Mouse (Mus musculus): Measurements from ENCODE around the gene Gm13128.
"Not testable (repeated sequence)": the region's sequence is repeated elsewhere in the genome, so short reads cannot be mapped to it uniquely, and the experiment has no call there.

Gene Gm13128

GRCm38 (mm10) chr4:144329949-144330348, at the start of gene Gm13128:
Gm13128 (plus strand) TSS chr4:144330249.
- DNase-seq = not testable (repeated sequence)

- not testable (repeated sequence) for DNase-seq
Observed at GRCm38 (mm10) chr4:144280388-144280787, 49.7 kb upstream of the Gm13128 start, which contains the start of gene Pramel5. Pramel5 (minus strand) TSS chr4:144280488.

DNA sequence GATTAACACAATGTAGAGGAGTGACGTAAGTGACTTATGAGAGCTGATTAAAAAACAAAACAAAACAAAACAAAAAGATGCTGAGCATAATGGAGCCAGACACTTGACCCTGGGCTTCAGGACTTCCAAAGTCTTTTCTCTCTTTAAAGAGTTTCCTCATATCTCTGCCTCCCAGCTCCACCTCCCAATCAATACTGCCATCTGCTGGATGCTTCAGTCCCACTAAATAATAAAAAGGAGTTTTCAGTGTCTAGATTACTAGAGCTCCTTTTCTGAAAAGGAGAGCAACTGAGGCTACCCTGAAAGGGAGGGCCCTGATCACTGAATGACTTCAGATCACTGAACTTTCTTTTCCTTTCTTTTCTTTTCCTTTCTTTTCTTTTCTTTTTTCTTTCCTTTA, 30.6 kb upstream of the Gm13128 start:
- not testable (repeated sequence) for DNase-seq

DNA sequence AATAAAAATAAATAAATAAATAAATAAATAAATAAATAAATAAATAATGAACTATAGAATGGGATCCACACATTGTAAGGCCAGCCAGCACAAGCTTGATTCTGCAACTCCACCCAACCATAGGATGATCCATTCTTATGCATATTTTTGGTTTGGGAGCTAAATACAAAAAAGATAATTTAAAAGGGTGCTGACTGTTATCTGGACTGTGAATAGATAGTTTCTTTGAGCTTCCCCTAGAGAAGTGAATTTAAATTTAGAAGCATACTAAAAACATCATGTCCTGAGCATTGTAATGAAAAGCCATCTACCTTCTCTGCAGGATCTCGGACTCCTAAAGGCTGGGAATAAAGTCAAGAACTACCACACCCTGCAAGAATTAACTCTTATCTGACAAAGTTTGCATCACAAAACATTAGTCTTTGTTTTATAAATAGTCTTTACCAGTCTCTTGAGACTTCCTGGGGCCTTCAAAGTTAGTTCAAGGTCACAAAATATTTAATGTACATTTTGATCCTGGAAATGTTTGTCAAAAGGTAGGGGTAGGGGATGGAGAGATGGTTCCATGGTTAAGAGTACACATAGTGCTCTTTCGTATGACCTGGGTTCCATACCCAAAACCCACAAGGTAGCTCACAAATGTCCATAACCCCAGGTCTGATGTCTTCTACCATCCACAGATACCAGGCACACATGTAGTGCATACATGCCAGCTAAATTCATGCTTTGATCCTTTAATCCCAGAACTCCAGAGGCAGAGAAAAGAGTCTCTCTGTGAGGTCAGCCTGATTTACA, 17.2 kb upstream of the Gm13128 start:
- not testable (repeated sequence) for DNase-seq

- not testable (repeated sequence) for DNase-seq
Observed at GRCm38 (mm10) chr4:144335856-144336255, 5.8 kb downstream of the Gm13128 start.

DNA sequence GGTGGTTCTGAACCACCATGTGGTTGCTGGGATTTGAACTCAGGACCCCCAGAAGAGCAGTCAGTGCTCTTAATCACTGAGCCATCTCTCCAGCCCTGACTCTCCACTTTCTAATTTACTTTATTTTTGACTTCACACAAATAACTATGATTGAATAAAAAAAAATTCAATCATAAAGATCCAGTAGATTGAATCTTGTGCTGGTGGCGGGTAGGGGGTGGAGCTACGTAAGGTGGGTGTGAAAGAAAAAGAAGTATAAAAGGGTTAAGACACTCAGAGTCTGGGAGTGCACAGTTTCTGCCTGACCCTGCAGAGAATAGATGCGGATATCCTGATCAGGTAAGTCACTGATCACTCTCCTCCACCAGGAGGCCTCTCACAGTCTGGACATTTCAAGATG, 27.6 kb downstream of the Gm13128 start, which contains the start of gene Gm13119:
Gm13119 (plus strand) TSS at position 301 of the 400 bp plus-strand sequence.
- DNase-seq = not testable (repeated sequence)

DNA sequence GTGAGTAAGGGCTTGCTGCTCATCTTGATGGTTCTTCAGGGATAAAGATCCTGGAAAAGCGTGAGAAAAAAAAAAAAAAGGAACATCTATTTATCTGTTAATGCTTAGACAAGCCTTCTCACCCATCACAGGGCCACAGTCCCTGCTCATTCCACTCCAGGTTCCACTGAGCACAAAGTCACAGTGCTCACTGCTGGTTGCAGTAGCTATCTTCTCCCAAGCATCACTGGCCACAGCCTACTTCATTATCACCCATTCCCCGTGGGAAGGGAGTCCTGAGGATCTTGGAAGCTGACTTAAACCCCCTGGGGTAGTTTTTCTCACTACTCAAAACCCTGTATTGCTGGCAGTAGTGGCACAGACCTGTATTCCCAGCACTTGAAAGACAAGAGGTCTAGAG, 47.9 kb downstream of the Gm13128 start, which contains the start of gene Pramef20:
Pramef20 (minus strand) TSS at position 23 of the 400 bp plus-strand sequence.
- DNase-seq = no peak
